Mouse (Mus musculus) adrenal gland, postnatal 14 days (tissue): ENCODE data around the gene Rbks. TPM values are rescaled to one million over a fixed set of nuclear protein-coding genes. Genes with fewer than 3 reads are reported as not detected.

Experiments
- DNase-seq: peaks from one replicate; pipeline ENCODE4 v3.0.0; 2021; ENCODE audit warnings: mixed read lengths
- long read RNA-seq, 2 experiments: library from polyadenylated mRNA; stranded (forward); transcript quantifications; one replicate each; pipeline ENCODE4 v2.0.0; 2021
- total RNA-seq: library from RNA; stranded (reverse); gene quantifications from 2 replicates; pipeline ENCODE4 v1.2.3, GENCODE M21; 2021

Gene Rbks
- total RNA-seq = 10.2 and 10.3 TPM in 2 replicates
- long read RNA-seq, experiment 1, partial matches to known transcripts = 1 of 8 reads
- long read RNA-seq, experiment 1, other reads (novel, unspliced or antisense) = 3 of 8 reads
- long read RNA-seq, experiment 2, partial matches to known transcripts = 1 of 5 reads
- long read RNA-seq, experiment 2, other reads (novel, unspliced or antisense) = 2 of 5 reads

GRCm38 (mm10) chr5:31696971-31697643, at the start of gene Rbks:
Rbks (minus strand) TSS chr5:31697627.
- DNase-seq = no peak

GRCm38 (mm10) chr5:31742521-31743031, 45.1 kb upstream of the Rbks start:
- no peak for DNase-seq

GRCm38 (mm10) chr5:31741931-31742330, 44.5 kb upstream of the Rbks start:
- DNase-seq = peak; percentile 32

GRCm38 (mm10) chr5:31732644-31733338, 35.4 kb upstream of the Rbks start:
- peak; percentile 22 for DNase-seq

GRCm38 (mm10) chr5:31727456-31727855, 30.0 kb upstream of the Rbks start:
- no peak for DNase-seq

- DNase-seq = no peak
These were observed 28.5 kb upstream of the Rbks start for GRCm38 (mm10) chr5:31725885-31726284.

GRCm38 (mm10) chr5:31724519-31724918, 27.1 kb upstream of the Rbks start:
- DNase-seq = peak; percentile 24

GRCm38 (mm10) chr5:31715486-31716150, 18.2 kb upstream of the Rbks start:
- DNase-seq = peak; percentile 75

- DNase-seq = no peak
These were observed 16.4 kb upstream of the Rbks start for GRCm38 (mm10) chr5:31713841-31714264.

GRCm38 (mm10) chr5:31713280-31713711, 15.9 kb upstream of the Rbks start:
- DNase-seq = no peak

- DNase-seq = peak; percentile 68
These were observed 12.0 kb upstream of the Rbks start for GRCm38 (mm10) chr5:31709389-31709788.

GRCm38 (mm10) chr5:31706826-31707225, 9.4 kb upstream of the Rbks start:
- no peak for DNase-seq

GRCm38 (mm10) chr5:31704971-31705370, 7.5 kb upstream of the Rbks start:
- no peak for DNase-seq

- DNase-seq = no peak
These were observed 2.0 kb upstream of the Rbks start for GRCm38 (mm10) chr5:31699397-31699796.

GRCm38 (mm10) chr5:31698931-31699330, 1.5 kb upstream of the Rbks start:
- DNase-seq = no peak

GRCm38 (mm10) chr5:31698297-31698726, 885 bp upstream of the Rbks start:
- peak; percentile 93 for DNase-seq

GRCm38 (mm10) chr5:31697644-31698296, 343 bp upstream of the Rbks start, which contains the start of gene Babam2:
Babam2 (plus strand) TSS chr5:31697684.
- DNase-seq = peak; percentile 96

- DNase-seq = no peak
These were observed 4.2 kb downstream of the Rbks start for GRCm38 (mm10) chr5:31693191-31693590.

GRCm38 (mm10) chr5:31687972-31688371, 9.5 kb downstream of the Rbks start:
- no peak for DNase-seq

GRCm38 (mm10) chr5:31686040-31686439, 11.4 kb downstream of the Rbks start:
- DNase-seq = no peak

GRCm38 (mm10) chr5:31682305-31682704, 15.1 kb downstream of the Rbks start:
- DNase-seq = no peak

GRCm38 (mm10) chr5:31680183-31680582, 17.2 kb downstream of the Rbks start:
- DNase-seq = no peak
